Mouse (Mus musculus): ENCODE measurements around the gene Zfp131. TPM values are rescaled to one million over a fixed set of nuclear protein-coding genes. Genes with fewer than 3 reads are reported as not detected.
A peak's percentile ranks its signal among the peaks of the same experiment; 100 is the strongest.

Zfp131 gene
- polyA plus RNA-seq, 1 experiment from 2014 or later, result 50.2 TPM

- no peaks in the 10 kb centered on the region for H3K4me1 ChIP-seq (replicated peaks)
- WGBS, result 73% methylated on average over 4 of the region's 4 CpGs
- no peaks in the 10 kb centered on the region for H3K27me3 ChIP-seq
- no peak overlapping the region for H3K4me3 ChIP-seq (replicated peaks)
- H3K27ac ChIP-seq, result no peak overlapping the region
- no peaks in the 10 kb centered on the region for H3K9me3 ChIP-seq
- H3K4me2 ChIP-seq, result no peak overlapping the region
- H3K36me3 ChIP-seq, result no peaks in the 10 kb centered on the region
- no peak for ATAC-seq (ENCODE audit: insufficient number of reproducible peaks, insufficient read depth, low FRiP score, low TSS enrichment, low read depth)
- no peak overlapping the region for H3K9ac ChIP-seq (replicated peaks)
Measured at GRCm38 (mm10) chr13:119797656-119798055, 7.0 kb upstream of the Zfp131 start.

DNA sequence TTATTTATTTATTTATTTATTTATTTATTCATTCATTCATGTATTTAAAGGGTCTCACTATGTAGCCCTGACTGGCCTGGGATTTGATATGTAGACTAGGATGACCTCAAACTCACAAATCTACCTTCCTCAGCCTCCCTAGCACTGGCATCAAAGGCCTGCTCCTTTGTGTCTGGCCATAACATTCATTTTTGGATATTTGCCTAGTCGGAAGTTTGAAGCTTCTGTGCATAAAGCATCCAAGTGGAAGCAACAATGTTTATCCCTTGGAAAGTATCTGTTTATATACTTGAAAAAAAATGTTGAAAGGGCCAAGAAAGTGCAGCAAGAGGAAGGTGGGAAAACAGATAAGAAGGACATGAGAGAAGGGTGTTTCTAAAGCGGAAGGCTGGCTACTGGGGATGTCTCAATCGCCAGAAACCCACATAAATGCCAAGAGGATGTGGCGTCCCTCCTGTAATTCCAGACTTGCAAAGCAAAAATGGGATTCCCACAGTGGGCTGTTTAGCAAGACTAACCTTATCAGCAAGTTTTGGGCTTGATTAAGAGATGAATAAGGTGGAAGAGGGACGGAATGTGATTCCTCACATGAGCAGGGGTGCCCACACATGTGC, 2.2 kb upstream of the Zfp131 start:
- no peak for ATAC-seq (ENCODE audit: insufficient number of reproducible peaks, insufficient read depth, low FRiP score, low TSS enrichment, low read depth)
- Histone ChIP-seq H3K4me3 (replicated peaks) (no peak overlapping the region), H3K36me3 (peaks cover 12% of the 10 kb centered on the region), H3K27me3 (no peaks in the 10 kb centered on the region), H3K9ac (replicated peaks) (no peak overlapping the region), H3K4me2 (no peak overlapping the region), H3K9me3 (no peaks in the 10 kb centered on the region), H3K4me1 (replicated peaks) (peaks cover 9% of the 10 kb centered on the region), H3K27ac (no peak overlapping the region)
- 82% methylated on average over 5 of the region's 5 CpGs for WGBS

GRCm38 (mm10) chr13:119791580-119792135, 969 bp upstream of the Zfp131 start:
- Histone ChIP-seq H3K27ac (peak overlapping the region; percentile 94), H3K4me1 (replicated peaks) (peaks cover 9% of the 10 kb centered on the region), H3K9ac (replicated peaks) (peak overlapping the region; percentile 96), H3K36me3 (peaks cover 22% of the 10 kb centered on the region), H3K27me3 (no peaks in the 10 kb centered on the region), H3K4me2 (peak overlapping the region; percentile 78), H3K9me3 (no peaks in the 10 kb centered on the region), H3K4me3 (replicated peaks) (peak overlapping the region; percentile 78)
- no peak for ATAC-seq (ENCODE audit: insufficient number of reproducible peaks, insufficient read depth, low FRiP score, low TSS enrichment, low read depth)
- WGBS, result 4% methylated on average over 18 of the region's 18 CpGs

DNA sequence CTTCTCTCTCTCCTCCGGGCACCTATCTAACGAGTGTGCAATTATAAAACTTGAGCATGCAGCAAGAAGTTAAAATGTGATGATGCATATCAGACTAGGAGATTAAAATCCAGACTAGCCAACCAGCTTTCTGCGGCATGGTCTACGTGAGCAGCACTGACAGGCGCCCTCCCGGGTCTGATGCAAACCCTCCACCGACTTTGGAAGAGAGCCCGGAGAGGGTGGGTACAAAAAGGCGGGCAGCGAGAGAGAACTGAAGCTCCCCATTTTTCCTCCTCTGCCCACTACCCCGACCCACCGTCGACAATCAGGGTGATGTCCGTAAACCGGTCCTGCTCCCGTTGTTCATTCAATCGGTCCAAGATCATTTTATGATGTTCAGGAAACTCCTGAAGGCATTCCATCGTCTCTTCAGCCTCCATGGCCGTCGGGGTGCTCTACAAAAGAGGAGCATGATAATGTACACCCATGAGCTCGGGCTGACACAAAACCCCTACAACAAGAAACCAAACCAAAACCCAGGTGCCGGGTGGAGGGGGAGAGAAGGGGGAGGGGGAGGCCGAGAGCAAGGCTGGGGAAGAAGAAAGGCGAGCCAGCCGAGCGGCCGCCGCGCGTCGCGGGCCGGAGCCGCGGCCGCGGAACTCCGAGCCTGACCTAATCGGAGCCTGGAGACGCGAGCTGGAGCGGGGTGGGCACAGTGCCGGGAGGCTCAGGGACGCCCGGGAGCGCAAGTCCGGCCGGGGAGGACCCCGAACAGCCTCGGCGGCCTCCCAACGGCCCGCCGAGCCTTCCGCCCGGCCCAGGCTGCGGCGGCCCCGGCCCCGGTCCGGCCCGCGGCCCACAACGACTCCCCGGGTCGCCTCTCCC, 605 bp downstream of the Zfp131 start:
- WGBS, result 1% methylated on average over 46 of the region's 66 CpGs
- Histone ChIP-seq H3K9me3 (no peaks in the 10 kb centered on the region), H3K4me1 (replicated peaks) (peaks cover 9% of the 10 kb centered on the region), H3K4me3 (replicated peaks) (peak overlapping the region; percentile 78), H3K9ac (replicated peaks) (peak overlapping the region; percentile 96), H3K27me3 (no peaks in the 10 kb centered on the region), H3K27ac (peak overlapping the region; percentile 94), H3K4me2 (peak overlapping the region; percentile 64), H3K36me3 (peaks cover 35% of the 10 kb centered on the region)
- ATAC-seq (ENCODE audit: insufficient number of reproducible peaks, insufficient read depth, low FRiP score, low TSS enrichment, low read depth), result peak; percentile 58

GRCm38 (mm10) chr13:119783581-119783980, 7.1 kb downstream of the Zfp131 start:
- H3K27me3 ChIP-seq, result no peaks in the 10 kb centered on the region
- 90% methylated on average over 4 of the region's 4 CpGs for WGBS
- H3K9ac ChIP-seq (replicated peaks), result no peak overlapping the region
- no peak overlapping the region for H3K4me2 ChIP-seq
- no peaks in the 10 kb centered on the region for H3K9me3 ChIP-seq
- no peak overlapping the region for H3K4me3 ChIP-seq (replicated peaks)
- H3K4me1 ChIP-seq (replicated peaks), result no peaks in the 10 kb centered on the region
- peaks cover 85% of the 10 kb centered on the region for H3K36me3 ChIP-seq
- no peak for ATAC-seq (ENCODE audit: insufficient number of reproducible peaks, insufficient read depth, low FRiP score, low TSS enrichment, low read depth)
- no peak overlapping the region for H3K27ac ChIP-seq

DNA sequence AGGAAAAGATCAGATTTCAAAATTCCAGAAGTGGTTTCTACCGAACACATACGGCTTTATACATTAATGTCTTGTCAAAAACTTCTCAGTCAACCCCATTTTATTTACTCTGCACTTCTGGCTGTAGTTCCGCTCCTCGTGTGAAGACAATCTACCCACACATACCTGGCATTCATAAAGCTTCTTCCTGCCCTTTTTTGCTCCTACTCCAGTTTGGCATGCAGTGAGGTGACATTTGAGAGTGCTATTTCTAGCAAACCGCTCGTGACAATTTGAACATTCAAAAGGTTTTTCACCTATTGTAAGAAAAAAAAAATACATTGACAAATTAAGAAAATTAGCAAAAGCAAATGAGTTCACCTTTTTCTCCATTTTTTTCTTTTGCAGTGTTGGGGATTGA, 22.1 kb downstream of the Zfp131 start:
- no peaks in the 10 kb centered on the region for H3K4me1 ChIP-seq (replicated peaks)
- no peak overlapping the region for H3K4me2 ChIP-seq
- no peak overlapping the region for H3K9ac ChIP-seq (replicated peaks)
- no peak overlapping the region for H3K4me3 ChIP-seq (replicated peaks)
- 75% methylated on average over 6 of the region's 6 CpGs for WGBS
- no peaks in the 10 kb centered on the region for H3K27me3 ChIP-seq
- no peak for ATAC-seq (ENCODE audit: insufficient number of reproducible peaks, insufficient read depth, low FRiP score, low TSS enrichment, low read depth)
- peaks cover 89% of the 10 kb centered on the region for H3K36me3 ChIP-seq
- H3K9me3 ChIP-seq, result no peaks in the 10 kb centered on the region
- H3K27ac ChIP-seq, result no peak overlapping the region

- H3K27me3 ChIP-seq, result no peaks in the 10 kb centered on the region
- 91% methylated on average over 7 of the region's 7 CpGs for WGBS
- no peak for ATAC-seq (ENCODE audit: insufficient number of reproducible peaks, insufficient read depth, low FRiP score, low TSS enrichment, low read depth)
- no peak overlapping the region for H3K4me2 ChIP-seq
- peaks cover 79% of the 10 kb centered on the region for H3K36me3 ChIP-seq
- H3K4me3 ChIP-seq (replicated peaks), result no peak overlapping the region
- H3K9ac ChIP-seq (replicated peaks), result no peak overlapping the region
- H3K9me3 ChIP-seq, result no peaks in the 10 kb centered on the region
- H3K27ac ChIP-seq, result no peak overlapping the region
- no peaks in the 10 kb centered on the region for H3K4me1 ChIP-seq (replicated peaks)
Measured at GRCm38 (mm10) chr13:119766480-119766879, 24.2 kb downstream of the Zfp131 start.

GRCm38 (mm10) chr13:119756831-119757230, 33.9 kb downstream of the Zfp131 start:
- H3K4me3 ChIP-seq (replicated peaks), result no peak overlapping the region; the same call in 1 of the 2 replicates
- H3K4me1 ChIP-seq (replicated peaks), result peaks cover 21% of the 10 kb centered on the region
- H3K4me2 ChIP-seq, result peak overlapping the region; percentile 91
- 23% methylated on average over 5 of the region's 5 CpGs for WGBS
- H3K9ac ChIP-seq (replicated peaks), result no peak overlapping the region
- no peak for ATAC-seq (ENCODE audit: insufficient number of reproducible peaks, insufficient read depth, low FRiP score, low TSS enrichment, low read depth)
- H3K27ac ChIP-seq, result no peak overlapping the region
- H3K36me3 ChIP-seq, result peaks cover 14% of the 10 kb centered on the region; the same call in 1 of the 2 replicates
- no peaks in the 10 kb centered on the region for H3K9me3 ChIP-seq
- no peaks in the 10 kb centered on the region for H3K27me3 ChIP-seq

- H3K4me3 ChIP-seq (replicated peaks), result peak within 1 kb of the TSS; percentile 60
- peaks cover 4% of the 10 kb centered on the region; the same call in 1 of the 2 replicates for H3K36me3 ChIP-seq
- peak within 1 kb of the TSS; percentile 79 for H3K27ac ChIP-seq
- WGBS, result under 1% methylated on average over 43 of the region's 43 CpGs
- H3K27me3 ChIP-seq, result no peaks in the 10 kb centered on the region
- H3K9ac ChIP-seq (replicated peaks), result peak within 1 kb of the TSS; percentile 71
- H3K9me3 ChIP-seq, result no peaks in the 10 kb centered on the region
- peak; percentile 92 for ATAC-seq (ENCODE audit: insufficient number of reproducible peaks, insufficient read depth, low FRiP score, low TSS enrichment, low read depth)
- peaks cover 21% of the 10 kb centered on the region for H3K4me1 ChIP-seq (replicated peaks)
- peak within 1 kb of the TSS; percentile 91 for H3K4me2 ChIP-seq
Measured at GRCm38 (mm10) chr13:119755681-119756471, 34.8 kb downstream of the Zfp131 start, which contains the start of gene Nim1k. TSS of gene Nim1k (minus strand) at chr13:119755882.

DNA sequence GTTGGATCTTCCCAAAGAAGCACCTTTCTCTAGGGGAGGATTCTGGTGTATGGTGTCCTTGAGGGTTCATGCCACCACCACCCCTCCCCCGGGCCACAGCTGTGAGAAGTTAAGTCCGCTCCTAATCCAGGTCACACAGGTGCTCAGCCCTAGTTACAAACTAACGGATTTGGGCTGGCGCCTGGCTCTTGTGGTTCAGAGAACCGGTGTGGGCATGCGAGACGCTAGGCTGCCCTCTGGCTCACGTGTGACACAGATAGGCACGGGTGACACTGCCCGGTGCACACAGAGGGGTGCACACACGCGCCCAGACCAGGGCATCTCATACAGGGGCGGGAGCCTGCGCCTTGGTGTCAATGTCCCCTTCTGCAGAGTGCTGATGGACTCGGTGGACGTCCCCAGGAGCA, 35.5 kb downstream of the Zfp131 start:
- Histone ChIP-seq H3K4me3 (replicated peaks) (peak overlapping the region; percentile 60), H3K9ac (replicated peaks) (peak overlapping the region; percentile 71), H3K4me2 (peak overlapping the region; percentile 91), H3K36me3 (no peaks in the 10 kb centered on the region), H3K27ac (peak overlapping the region; percentile 79; the same call in 1 of the 2 replicates), H3K27me3 (no peaks in the 10 kb centered on the region), H3K4me1 (replicated peaks) (peaks cover 21% of the 10 kb centered on the region), H3K9me3 (no peaks in the 10 kb centered on the region)
- 1% methylated on average over 16 of the region's 16 CpGs for WGBS
- peak; percentile 58 for ATAC-seq (ENCODE audit: insufficient number of reproducible peaks, insufficient read depth, low FRiP score, low TSS enrichment, low read depth)
